Mouse (Mus musculus): ENCODE measurements at regions not wholly inside any gene's neighbourhood (a gene's known extent, or its start where the extent isn't known, plus 50 kb on each side); places are given as distances from the start of the nearest gene placed in this dataset.

- TF ChIP-seq BHLHE40 (IDR thresholded peaks at IDR 0.05; ENCODE audit: low read depth, low read length) = no peak
- no peak for TF ChIP-seq CHD2 (IDR thresholded peaks at IDR 0.05; ENCODE audit: low read length)
- no peak for TF ChIP-seq POLR2A (IDR thresholded peaks at IDR 0.05; ENCODE audit: low read depth, low read length)
These were observed 94.2 kb downstream of the Ndufa10 start for GRCm38 (mm10) chr1:92379510-92379886.

All from CH12.LX (cell line).